Mouse (Mus musculus) megakaryocyte, embryonic 14.5 days (primary cell): ENCODE measurements around the gene Rbm46. TPM values are rescaled to one million over a fixed set of nuclear protein-coding genes. Genes with fewer than 3 reads are reported as not detected.

Experiments
- H3K27me3 ChIP-seq: replicated peaks from 2 replicates; pipeline ENCODE3; 2012; ENCODE audit warnings: inconsistent platforms
- H3K36me3 ChIP-seq: replicated peaks from 2 replicates; pipeline ENCODE3; 2012; ENCODE audit warnings: low read length, inconsistent platforms, mixed read lengths
- H3K4me1 ChIP-seq: 2 replicates; pipeline ENCODE4 v1.6.1; 2012; ENCODE audit warnings: inconsistent platforms
- H3K4me3 ChIP-seq: replicated peaks from 2 replicates; pipeline ENCODE3; 2012; ENCODE audit warnings: moderate library complexity, mild to moderate bottlenecking, inconsistent platforms
- H3K9me3 ChIP-seq: 2 replicates; pipeline ENCODE4 v1.6.1; 2012; ENCODE audit warnings: inconsistent platforms
- FLI1 ChIP-seq: IDR thresholded peaks from 2 replicates; pipeline ENCODE4 v1.6.1; 2012; ENCODE audit warnings: low read length, inconsistent platforms, mixed read lengths
- GATA1 ChIP-seq: IDR thresholded peaks from 3 replicates; pipeline ENCODE4 v1.6.1; 2012; ENCODE audit warnings: mixed read lengths, low read length, inconsistent platforms, borderline replicate concordance
- polyA plus RNA-seq: library from polyadenylated mRNA; stranded (reverse); fragments of >175 nt; gene quantifications from 2 replicates; pipeline ENCODE4 v1.2.3, GENCODE M21; 2012; ENCODE audit warnings: low replicate concordance; ENCODE audit not compliant: insufficient read depth

Gene Rbm46
- polyA plus RNA-seq, 1 experiment = not detected

DNA sequence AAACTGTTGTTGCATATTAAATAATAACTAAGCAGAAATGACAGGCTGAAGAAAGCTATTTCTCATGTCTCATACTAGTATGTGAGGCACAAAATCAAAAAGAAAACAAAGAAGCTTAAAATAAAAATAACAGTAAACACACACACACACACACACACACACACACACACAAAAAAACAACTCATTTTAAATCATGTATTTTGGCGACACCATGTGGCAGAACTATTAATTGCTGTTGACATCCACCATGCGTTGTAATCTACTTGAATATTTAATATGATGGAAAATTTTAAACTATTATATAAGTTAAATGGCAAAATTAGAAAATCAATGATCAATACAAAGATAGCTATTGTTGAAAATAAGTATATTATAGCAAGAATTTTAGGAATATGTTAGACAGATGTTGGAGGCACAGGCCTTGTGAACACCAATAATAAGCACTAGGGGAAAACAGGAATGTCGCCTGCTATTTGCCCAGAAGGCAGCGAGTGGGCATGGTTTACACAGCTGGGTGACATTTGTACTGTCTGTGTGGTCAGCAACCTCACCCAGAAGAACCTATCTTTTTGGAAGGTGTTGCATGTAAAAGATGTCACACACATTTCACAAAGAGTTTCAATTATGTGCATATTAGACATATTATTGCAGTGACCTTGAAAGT, 18.7 kb downstream of the Rbm46 start:
- Histone ChIP-seq H3K36me3 (no peaks in the 10 kb centered on the region), H3K9me3 (no peaks in the 10 kb centered on the region), H3K27me3 (peaks cover 2% of the 10 kb centered on the region), H3K4me3 (no peak overlapping the region), H3K4me1 (peaks cover 4% of the 10 kb centered on the region)
- TF ChIP-seq GATA1 = no peak
- TF ChIP-seq FLI1 = no peak

DNA sequence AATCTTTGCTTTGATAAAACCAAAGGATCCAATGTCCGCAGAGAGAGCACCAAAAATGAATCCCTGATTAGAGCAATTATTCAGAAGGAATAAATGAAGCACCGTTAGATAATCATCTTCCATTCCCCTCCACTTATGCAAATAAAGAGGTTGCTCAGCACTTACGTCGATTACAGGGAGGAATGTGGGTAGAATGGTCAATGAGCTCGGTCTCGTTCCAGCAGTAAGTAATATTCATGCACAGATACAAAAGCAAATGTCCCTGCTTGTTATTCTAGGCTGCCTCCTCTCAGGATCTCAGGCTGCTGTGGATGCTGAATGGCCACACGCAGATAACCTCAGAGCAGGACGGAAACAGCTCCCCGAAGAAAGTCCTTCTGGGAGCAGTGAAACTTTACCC, 51.1 kb downstream of the Rbm46 start:
- no peak overlapping the region for H3K4me3 ChIP-seq
- no peaks in the 10 kb centered on the region for H3K36me3 ChIP-seq
- H3K9me3 ChIP-seq = no peaks in the 10 kb centered on the region
- no peaks in the 10 kb centered on the region for H3K27me3 ChIP-seq
- H3K4me1 ChIP-seq = peaks cover 5% of the 10 kb centered on the region
- TF ChIP-seq GATA1 = no peak
- TF ChIP-seq FLI1 = no peak

DNA sequence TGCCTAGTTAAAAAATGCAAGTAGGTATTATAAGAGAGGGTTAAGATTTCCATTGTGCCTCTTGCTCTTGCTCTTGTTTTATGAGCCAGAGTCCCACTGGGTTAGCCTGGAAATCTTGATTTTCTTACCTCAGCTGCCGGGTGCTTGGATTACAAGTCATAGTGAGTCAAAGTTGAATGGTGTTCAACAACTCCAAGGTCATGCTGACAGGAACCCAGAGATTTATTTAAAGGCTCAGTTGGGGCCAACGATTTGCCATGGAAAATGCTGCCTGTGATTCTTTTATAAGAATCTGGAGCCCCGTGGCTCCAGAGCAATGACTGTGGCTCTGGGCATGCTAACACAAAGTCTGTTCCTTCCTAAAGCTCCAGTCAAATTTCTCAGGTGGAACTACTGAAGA, 64.4 kb downstream of the Rbm46 start:
- no peaks in the 10 kb centered on the region for H3K36me3 ChIP-seq
- no peaks in the 10 kb centered on the region for H3K9me3 ChIP-seq
- no peaks in the 10 kb centered on the region for H3K27me3 ChIP-seq
- H3K4me3 ChIP-seq = no peak overlapping the region
- H3K4me1 ChIP-seq = peaks cover 28% of the 10 kb centered on the region
- no peak for TF ChIP-seq FLI1
- no peak for TF ChIP-seq GATA1

DNA sequence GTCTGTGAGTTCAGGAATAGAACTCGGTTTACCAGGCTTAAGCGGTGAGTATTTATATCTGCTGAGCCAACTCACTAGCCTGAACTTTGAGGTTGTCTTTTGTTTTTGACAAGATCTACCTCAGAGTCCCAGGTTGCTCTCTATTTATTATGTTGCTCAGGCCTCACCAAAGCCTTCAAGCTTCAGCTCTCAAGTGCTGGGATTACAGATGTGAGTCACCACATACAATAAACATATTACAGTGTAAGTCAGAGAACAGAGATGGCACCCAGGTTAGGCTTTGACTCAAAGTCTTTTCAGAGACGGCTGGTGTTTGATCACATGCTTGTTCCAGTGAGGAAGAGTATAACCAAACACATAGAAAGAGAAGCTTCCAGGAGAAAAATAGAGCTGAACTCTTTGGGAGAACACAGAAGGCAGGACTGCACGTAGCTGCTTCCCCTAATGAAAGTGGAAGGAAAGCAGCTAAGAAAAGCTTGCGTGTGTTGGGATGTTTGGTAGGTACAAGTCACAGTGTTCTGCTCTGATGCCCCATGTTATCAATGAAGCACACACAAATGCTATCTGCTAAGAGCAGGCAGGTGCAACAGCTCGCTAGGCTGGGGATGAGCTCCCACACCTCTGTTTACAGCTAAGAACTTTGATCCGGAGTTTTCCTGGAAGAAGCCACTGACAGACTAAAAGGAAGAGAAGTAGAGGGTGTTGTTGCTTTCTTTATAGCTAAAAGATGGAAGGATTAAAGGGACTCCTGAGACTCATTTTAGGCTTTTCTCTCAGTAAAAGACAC, 65.8 kb downstream of the Rbm46 start:
- Histone ChIP-seq H3K4me3 (no peak overlapping the region), H3K36me3 (no peaks in the 10 kb centered on the region), H3K9me3 (no peaks in the 10 kb centered on the region), H3K4me1 (peaks cover 37% of the 10 kb centered on the region), H3K27me3 (no peaks in the 10 kb centered on the region)
- no peak for TF ChIP-seq FLI1
- TF ChIP-seq GATA1 = no peak

DNA sequence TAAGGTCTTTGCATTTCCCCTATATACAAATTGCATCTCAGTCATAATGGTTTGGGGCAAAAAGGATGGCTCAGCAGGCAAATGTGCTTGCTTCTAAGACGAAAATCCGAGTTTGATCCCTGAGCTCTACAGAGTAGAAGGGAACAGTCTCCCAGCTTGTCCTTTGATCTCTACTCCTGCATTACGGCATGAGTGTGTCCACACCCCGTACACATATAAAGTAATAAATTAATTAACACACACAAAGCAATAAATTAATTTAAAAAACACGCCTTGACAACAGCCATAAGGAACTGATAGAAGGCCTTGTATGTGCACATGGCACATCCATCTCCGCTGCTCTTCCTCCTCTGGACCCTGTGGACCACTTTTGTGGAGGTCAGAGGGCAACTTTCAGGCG, 66.5 kb downstream of the Rbm46 start:
- H3K4me3 ChIP-seq = no peak overlapping the region
- no peaks in the 10 kb centered on the region for H3K27me3 ChIP-seq
- no peaks in the 10 kb centered on the region for H3K9me3 ChIP-seq
- H3K36me3 ChIP-seq = no peaks in the 10 kb centered on the region
- peaks cover 45% of the 10 kb centered on the region for H3K4me1 ChIP-seq
- TF ChIP-seq GATA1 (no peak), FLI1 (no peak)

DNA sequence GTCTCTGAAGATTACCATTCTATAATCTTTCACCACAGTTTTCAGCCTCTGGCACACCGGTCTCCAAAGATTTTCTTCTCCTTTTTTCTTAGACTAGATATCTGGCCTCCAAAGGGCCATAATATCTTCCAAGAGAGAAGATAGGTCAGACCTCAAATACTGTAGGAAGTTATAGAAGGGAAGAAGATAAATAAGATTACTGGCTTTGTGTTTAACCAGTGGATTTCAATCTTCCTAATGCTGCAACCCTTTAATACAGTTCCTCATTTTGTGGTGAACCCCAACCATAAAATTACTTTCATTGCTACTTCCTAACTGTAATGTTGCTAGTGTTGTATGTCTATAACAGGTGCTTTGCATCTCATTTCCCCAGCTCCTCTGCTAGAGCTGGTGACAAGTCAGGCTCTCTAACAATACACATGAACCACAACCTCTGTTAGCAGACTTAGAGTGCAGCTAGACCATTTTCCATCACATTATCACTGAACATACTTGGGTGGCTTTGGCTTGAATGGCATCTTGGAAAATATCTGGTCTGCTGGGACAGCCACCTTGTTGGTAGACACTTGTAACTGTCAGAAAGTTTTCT, 67.9 kb downstream of the Rbm46 start:
- H3K36me3 ChIP-seq = no peaks in the 10 kb centered on the region

DNA sequence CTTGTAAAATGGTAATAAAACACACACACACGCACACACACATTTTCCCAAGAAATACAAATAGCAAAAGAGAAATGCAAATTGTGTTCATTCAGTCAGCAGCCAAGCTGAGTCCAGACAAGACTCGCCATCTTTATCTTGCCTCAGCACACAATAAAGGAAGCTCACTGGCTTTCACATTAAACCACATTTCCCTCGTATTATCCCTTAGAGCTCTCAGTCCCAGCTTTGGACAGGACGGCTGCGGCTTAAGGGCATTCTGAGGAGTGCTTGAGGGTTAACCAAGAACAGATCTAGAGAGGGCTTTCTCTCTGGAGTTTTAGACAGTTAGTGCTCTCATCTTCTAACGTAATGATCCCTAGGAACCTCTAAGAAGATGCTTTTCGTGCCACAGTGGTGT, 71.0 kb downstream of the Rbm46 start:
- no peak for TF ChIP-seq FLI1
- TF ChIP-seq GATA1 = no peak; the same call in 2 of the 3 replicates
- Histone ChIP-seq H3K27me3 (no peaks in the 10 kb centered on the region), H3K9me3 (no peaks in the 10 kb centered on the region), H3K4me3 (no peak overlapping the region), H3K36me3 (no peaks in the 10 kb centered on the region), H3K4me1 (peaks cover 40% of the 10 kb centered on the region)

More for the DNA sequence above, 67.9 kb downstream of the Rbm46 start:
- TF ChIP-seq GATA1 (no peak), FLI1 (no peak)
- Histone ChIP-seq H3K4me1 (peaks cover 51% of the 10 kb centered on the region), H3K4me3 (no peak overlapping the region), H3K9me3 (no peaks in the 10 kb centered on the region), H3K27me3 (no peaks in the 10 kb centered on the region)

DNA sequence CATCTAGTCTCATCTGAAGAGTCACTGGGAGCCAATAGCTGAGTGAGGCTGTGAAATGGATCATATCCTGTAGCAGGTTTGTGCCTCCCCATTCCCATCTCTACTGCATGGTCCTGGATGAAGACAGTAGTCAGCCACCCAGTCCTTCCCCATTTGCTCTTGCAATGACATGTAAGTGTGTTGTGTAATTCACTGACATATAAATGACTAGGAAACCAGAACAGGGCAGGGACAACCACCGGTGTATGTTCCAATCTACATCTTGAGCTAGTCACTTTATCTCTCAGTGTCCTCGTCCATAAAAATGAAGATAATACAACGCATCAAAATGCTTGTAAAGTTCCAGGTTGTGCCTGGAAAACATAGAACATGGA, 75.8 kb downstream of the Rbm46 start:
- Histone ChIP-seq H3K9me3 (no peaks in the 10 kb centered on the region), H3K36me3 (no peaks in the 10 kb centered on the region), H3K27me3 (no peaks in the 10 kb centered on the region), H3K4me3 (no peak overlapping the region), H3K4me1 (peaks cover 51% of the 10 kb centered on the region)
- TF ChIP-seq GATA1 (no peak), FLI1 (no peak)

DNA sequence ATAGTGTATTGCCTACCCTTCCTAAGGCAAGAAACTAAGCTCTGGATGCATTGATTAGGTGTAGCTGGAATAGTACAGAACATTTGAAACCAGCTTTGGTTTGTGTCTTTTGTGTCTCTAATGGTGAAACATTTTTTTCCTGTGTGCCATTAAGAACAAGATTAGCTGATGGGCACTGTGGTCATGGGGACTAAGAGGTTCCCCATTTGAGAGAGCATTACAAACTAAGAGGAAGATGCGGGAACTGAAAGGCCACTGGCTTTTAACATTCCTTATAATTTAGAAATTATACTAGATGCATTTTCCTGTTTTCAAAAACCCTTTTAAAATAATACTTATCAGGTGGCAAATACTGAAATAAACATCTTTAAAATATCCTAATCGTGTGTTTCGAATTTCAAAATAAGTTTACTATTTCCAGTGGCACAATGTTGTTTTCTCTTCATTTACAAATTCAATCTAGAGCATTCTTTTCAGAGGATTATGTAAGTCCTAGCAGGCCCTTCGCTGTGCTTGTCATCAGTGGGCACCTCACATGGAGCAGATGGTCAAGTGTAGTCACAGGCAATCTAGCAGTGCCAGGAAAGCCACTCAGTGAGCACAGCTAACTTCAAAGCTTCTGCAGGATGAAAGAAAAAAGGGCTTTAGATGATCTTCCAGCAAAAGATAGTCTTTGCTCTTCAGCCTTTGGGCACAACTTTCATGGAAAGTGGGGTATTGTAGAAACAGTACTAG, 76.4 kb downstream of the Rbm46 start:
- Histone ChIP-seq H3K4me1 (peaks cover 50% of the 10 kb centered on the region), H3K9me3 (no peaks in the 10 kb centered on the region), H3K27me3 (no peaks in the 10 kb centered on the region), H3K36me3 (no peaks in the 10 kb centered on the region), H3K4me3 (no peak overlapping the region)
- no peak for TF ChIP-seq FLI1
- no peak; the same call in 2 of the 3 replicates for TF ChIP-seq GATA1

DNA sequence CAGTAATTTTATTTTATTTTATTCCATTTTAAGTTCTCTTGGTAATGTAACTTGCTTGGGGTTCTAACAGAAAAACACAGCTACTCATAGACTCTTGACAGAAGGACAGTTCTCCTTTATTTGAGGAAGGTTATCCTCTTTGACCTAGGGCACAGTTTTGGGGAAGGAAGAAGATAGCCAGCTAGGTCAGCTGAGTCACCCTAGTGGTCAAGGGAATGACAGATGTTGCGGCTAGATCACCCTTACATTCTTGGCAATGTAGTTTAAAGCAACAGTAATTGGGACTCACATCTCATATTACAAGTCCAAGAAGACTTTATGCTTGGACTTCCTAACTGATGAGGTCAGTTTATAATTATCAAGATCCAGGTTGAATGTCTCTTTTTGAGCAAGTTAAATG, 82.6 kb downstream of the Rbm46 start:
- Histone ChIP-seq H3K4me3 (peak overlapping the region; percentile 59), H3K4me1 (peaks cover 76% of the 10 kb centered on the region), H3K27me3 (no peaks in the 10 kb centered on the region), H3K9me3 (no peaks in the 10 kb centered on the region), H3K36me3 (no peaks in the 10 kb centered on the region)
- TF ChIP-seq FLI1 (no peak), GATA1 (peak; percentile 94)
